Mouse (Mus musculus) central nervous system, embryonic 11.5 days (tissue): ENCODE data around the gene Ralb. TPM values are rescaled to one million over a fixed set of nuclear protein-coding genes. Genes with fewer than 3 reads are reported as not detected.

Experiments used
- polyA plus RNA-seq: library from polyadenylated mRNA; depleted of rRNA; stranded (reverse); fragments of >200 nt; gene quantifications from 2 replicates; pipeline ENCODE4 v1.2.3, GENCODE M21; 2012; rRNA removed

Ralb gene
- 37.5 and 42.9 TPM in 2 replicates for polyA plus RNA-seq

GRCm38 (mm10) chr1:119504260-119505062 is at the start of gene Ralb:
Ralb (minus strand) TSS chr1:119504794.

GRCm38 (mm10) chr1:119525689-119526591 is 21.3 kb upstream of the Ralb start, which contains the start of gene Tmem185b:
Tmem185b (plus strand) TSS chr1:119526160.

GRCm38 (mm10) chr1:119421576-119422421 is 82.8 kb downstream of the Ralb start, which contains the start of gene Inhbb:
Inhbb (minus strand) TSS chr1:119422248.

Other genes starting within 250 kb of the Ralb start
- gene Inhbb, start 82.5 kb downstream of the Ralb start, polyA plus RNA-seq: 1.2 and 1.9 TPM in 2 replicates
- 10.3 and 16.8 TPM in 2 replicates for gene Tmem185b, start 21.4 kb upstream of the Ralb start, polyA plus RNA-seq
- gene Epb41l5, start 144.2 kb upstream of the Ralb start, polyA plus RNA-seq: 15.1 and 17.2 TPM in 2 replicates